Mouse (Mus musculus) stomach, embryonic 15.5 days (tissue): Measurements from ENCODE around the gene Syt8. TPM values are rescaled to one million over a fixed set of nuclear protein-coding genes. Genes with fewer than 3 reads are reported as not detected.
A peak's percentile ranks its signal among the peaks of the same experiment; 100 is the strongest.

Experiments used
- ATAC-seq: fragments of 200-750 bp; cut with Nextera tagmentation; 2 replicates; pipeline ENCODE4 v1.8.0; 2017; ENCODE audit warnings: low read depth, moderate number of reproducible peaks, moderate TSS enrichment; ENCODE audit not compliant: insufficient read depth, low FRiP score
- H3K27ac ChIP-seq: fragments of 300-500 bp; sonication (generic); 2 replicates; pipeline ENCODE4 v1.5.1; 2015; ENCODE audit warnings: mild to moderate bottlenecking, inconsistent platforms
- H3K27me3 ChIP-seq: fragments of 300-500 bp; sonication (generic); replicated peaks from 2 replicates; pipeline ENCODE4 v1.6.1; 2015; ENCODE audit warnings: inconsistent platforms
- H3K36me3 ChIP-seq: fragments of 300-500 bp; sonication (generic); 2 replicates; pipeline ENCODE4 v1.6.1; 2015; ENCODE audit warnings: inconsistent platforms
- H3K4me1 ChIP-seq: fragments of 300-500 bp; sonication (generic); 2 replicates; pipeline ENCODE4 v1.6.1; 2015; ENCODE audit warnings: inconsistent platforms
- H3K4me2 ChIP-seq: fragments of 300-500 bp; sonication (generic); 2 replicates; pipeline ENCODE4 v1.6.1; 2015; ENCODE audit warnings: mild to moderate bottlenecking, inconsistent platforms
- H3K4me3 ChIP-seq: fragments of 300-500 bp; sonication (generic); replicated peaks from 2 replicates; pipeline ENCODE4 v1.5.1; 2015; ENCODE audit warnings: inconsistent platforms
- H3K9ac ChIP-seq: fragments of 300-500 bp; sonication (generic); 2 replicates; pipeline ENCODE4 v1.6.1; 2015; ENCODE audit warnings: inconsistent platforms
- H3K9me3 ChIP-seq: fragments of 300-500 bp; sonication (generic); 2 replicates; pipeline ENCODE4 v1.6.1; 2016; ENCODE audit warnings: inconsistent platforms
- WGBS: fragments of 180-500 bp; shearing (Covaris S2); methylation state at CpG from one replicate; pipeline ENCODE4 v1.1.7; 2015; 5-methylcytosine and 5-hydroxymethylcytosine counted together
- polyA plus RNA-seq: library from polyadenylated mRNA; unstranded; fragments of >200 nt; fragmentation: Nextera tagmentation; extraction: Ambion mirVana; gene quantifications from 2 replicates; pipeline ENCODE4 v1.2.1, GENCODE M21; 2015

Syt8 gene
- polyA plus RNA-seq, 1 experiment from 2014 or later, result 19.6 TPM

- peaks cover 49% of the 10 kb centered on the region for H3K4me1 ChIP-seq
- no peak overlapping the region for H3K4me3 ChIP-seq
- H3K4me2 ChIP-seq, result no peak overlapping the region
- peak; percentile 11; the same call in 1 of the 2 replicates for ATAC-seq
- H3K27me3 ChIP-seq, result no peaks in the 10 kb centered on the region
- WGBS, result 78% methylated on average over 5 of the region's 5 CpGs
- H3K36me3 ChIP-seq, result no peaks in the 10 kb centered on the region
- H3K27ac ChIP-seq, result peak overlapping the region; percentile 63; the same call in 1 of the 2 replicates
- H3K9me3 ChIP-seq, result no peaks in the 10 kb centered on the region
- H3K9ac ChIP-seq, result no peak overlapping the region
These were observed 2.7 kb downstream of the Syt8 start for GRCm38 (mm10) chr7:142437324-142437723.

DNA sequence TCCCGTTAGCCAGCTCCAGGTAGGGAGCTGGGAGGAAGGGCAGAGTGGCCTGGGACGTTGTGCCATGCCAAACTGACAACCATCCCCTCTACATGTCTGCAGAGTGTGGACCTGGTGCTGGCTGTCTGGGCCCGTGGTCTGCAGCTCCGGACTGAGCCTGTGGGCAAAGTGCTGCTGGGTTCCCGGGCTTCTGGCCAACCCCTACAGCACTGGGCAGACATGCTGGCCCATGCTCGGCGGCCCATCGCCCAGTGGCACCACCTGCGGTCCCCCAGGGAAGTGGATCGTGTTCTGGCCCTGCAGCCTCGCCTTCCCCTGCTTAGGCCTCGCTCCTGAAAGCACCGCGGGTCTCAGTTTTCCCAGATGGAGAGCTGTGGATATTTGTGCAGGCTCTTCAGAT lies 5.3 kb downstream of the Syt8 start:
- no peak for ATAC-seq
- no peak overlapping the region for H3K4me3 ChIP-seq
- no peaks in the 10 kb centered on the region for H3K27me3 ChIP-seq
- WGBS, result 83% methylated on average over 14 of the region's 14 CpGs
- H3K9me3 ChIP-seq, result no peaks in the 10 kb centered on the region
- H3K4me1 ChIP-seq, result peaks cover 31% of the 10 kb centered on the region
- no peaks in the 10 kb centered on the region for H3K36me3 ChIP-seq
- no peak overlapping the region for H3K9ac ChIP-seq
- H3K27ac ChIP-seq, result peak overlapping the region; percentile 77
- no peak overlapping the region for H3K4me2 ChIP-seq

GRCm38 (mm10) chr7:142440657-142441114 lies 6.0 kb downstream of the Syt8 start:
- H3K27me3 ChIP-seq, result no peaks in the 10 kb centered on the region
- peaks cover 31% of the 10 kb centered on the region for H3K4me1 ChIP-seq
- ATAC-seq, result peak; percentile 70
- H3K4me2 ChIP-seq, result peak overlapping the region; percentile 16; the same call in 1 of the 2 replicates
- no peak overlapping the region for H3K9ac ChIP-seq
- 36% methylated on average over 5 of the region's 5 CpGs for WGBS
- no peaks in the 10 kb centered on the region for H3K36me3 ChIP-seq
- H3K27ac ChIP-seq, result peak overlapping the region; percentile 77
- no peaks in the 10 kb centered on the region for H3K9me3 ChIP-seq
- H3K4me3 ChIP-seq, result no peak overlapping the region

- 74% methylated on average over 9 of the region's 9 CpGs for WGBS
- no peak within 1 kb of the TSS for H3K4me3 ChIP-seq
- no peaks in the 10 kb centered on the region for H3K9me3 ChIP-seq
- no peak for ATAC-seq
- H3K9ac ChIP-seq, result no peak within 1 kb of the TSS
- H3K27me3 ChIP-seq, result no peaks in the 10 kb centered on the region
- no peaks in the 10 kb centered on the region for H3K36me3 ChIP-seq
- H3K4me2 ChIP-seq, result peak within 1 kb of the TSS; percentile 16; the same call in 1 of the 2 replicates
- H3K4me1 ChIP-seq, result peaks cover 28% of the 10 kb centered on the region
- peak within 1 kb of the TSS; percentile 77 for H3K27ac ChIP-seq
These were observed 6.9 kb downstream of the Syt8 start, which contains the start of gene Tnni2 for GRCm38 (mm10) chr7:142441585-142441984. Tnni2 (plus strand) TSS chr7:142441808.

DNA sequence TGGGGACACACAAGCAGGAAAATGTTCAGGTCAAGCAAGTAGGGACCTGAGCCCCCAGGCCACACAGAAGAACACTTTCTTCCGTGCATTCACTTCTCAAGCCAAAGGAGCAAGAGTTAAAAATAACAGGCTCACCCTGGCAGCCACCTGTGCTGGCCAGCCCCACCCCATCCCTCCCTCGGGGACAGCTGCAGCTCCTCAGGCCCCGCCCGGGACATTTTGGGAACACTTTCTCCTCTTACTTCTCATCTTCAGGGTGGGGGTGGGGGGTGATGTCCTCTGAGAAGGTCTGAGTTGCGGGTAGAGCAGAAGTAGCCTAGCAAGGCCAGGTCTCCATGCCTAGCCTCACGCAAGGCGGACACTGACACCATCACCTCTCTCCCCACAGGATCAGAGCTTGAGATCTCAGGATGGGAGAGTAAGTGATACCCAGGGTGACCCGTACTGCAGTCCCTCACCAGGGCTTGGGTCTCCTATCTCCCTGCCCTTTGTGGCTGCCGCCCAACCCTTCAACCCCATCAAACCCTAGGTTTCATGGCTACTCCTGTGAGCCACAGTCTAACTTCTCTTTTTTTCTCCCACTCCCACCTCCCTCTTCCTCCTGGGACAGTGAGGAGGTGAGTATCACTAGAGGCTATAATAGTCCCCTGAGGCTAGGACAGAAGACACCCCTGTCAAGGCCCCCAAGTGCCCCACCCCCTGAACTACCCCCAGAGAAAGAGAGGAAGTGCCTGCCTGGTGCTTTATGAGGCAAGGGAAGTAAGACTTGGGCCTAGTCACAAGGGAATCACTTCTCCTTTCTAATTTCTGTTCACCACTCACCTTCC lies 7.6 kb downstream of the Syt8 start:
- Histone ChIP-seq H3K9ac (no peak overlapping the region), H3K27ac (peak overlapping the region; percentile 77)

DNA sequence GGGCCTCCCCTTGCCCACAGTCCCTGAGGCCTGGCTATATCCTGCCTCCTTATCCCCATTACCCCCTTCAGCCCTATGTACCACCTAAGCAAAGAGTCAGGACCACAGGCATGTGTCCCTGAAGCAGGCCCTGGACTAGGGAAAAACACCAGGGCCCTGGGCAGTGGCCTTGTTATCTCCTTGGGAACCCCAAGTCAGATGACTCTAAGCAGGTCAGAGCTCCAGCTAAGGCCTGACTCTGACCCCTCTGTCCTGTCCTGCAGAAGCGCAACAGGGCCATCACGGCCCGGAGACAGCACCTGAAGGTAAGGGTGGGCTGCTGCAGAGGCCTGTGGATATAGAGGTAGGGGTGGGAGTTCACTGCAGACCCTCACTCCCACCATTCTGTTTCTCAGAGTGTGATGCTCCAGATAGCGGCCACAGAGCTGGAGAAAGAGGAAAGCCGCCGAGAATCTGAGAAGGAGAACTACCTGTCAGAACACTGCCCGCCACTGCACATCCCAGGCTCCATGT lies 8.3 kb downstream of the Syt8 start:
- no peaks in the 10 kb centered on the region for H3K9me3 ChIP-seq
- H3K27me3 ChIP-seq, result no peaks in the 10 kb centered on the region
- H3K9ac ChIP-seq, result no peak overlapping the region
- 95% methylated on average over 7 of the region's 7 CpGs for WGBS
- peaks cover 21% of the 10 kb centered on the region for H3K4me1 ChIP-seq
- no peak overlapping the region for H3K4me3 ChIP-seq
- H3K4me2 ChIP-seq, result no peak overlapping the region
- peak overlapping the region; percentile 27 for H3K27ac ChIP-seq
- H3K36me3 ChIP-seq, result no peaks in the 10 kb centered on the region
- no peak for ATAC-seq

More for the DNA sequence above, 7.6 kb downstream of the Syt8 start:
- no peaks in the 10 kb centered on the region for H3K9me3 ChIP-seq
- no peak overlapping the region for H3K4me3 ChIP-seq
- H3K36me3 ChIP-seq, result no peaks in the 10 kb centered on the region
- no peak for ATAC-seq
- no peaks in the 10 kb centered on the region for H3K27me3 ChIP-seq
- no peak overlapping the region for H3K4me2 ChIP-seq
- peaks cover 23% of the 10 kb centered on the region for H3K4me1 ChIP-seq
- 59% methylated on average over 9 of the region's 9 CpGs for WGBS

- Histone ChIP-seq H3K9ac (no peak overlapping the region), H3K4me1 (peaks cover 21% of the 10 kb centered on the region), H3K36me3 (no peaks in the 10 kb centered on the region), H3K4me3 (no peak overlapping the region), H3K27ac (0 out of 2 replicates have a peak overlapping the region, but pooled peaks have one; percentile 27), H3K9me3 (no peaks in the 10 kb centered on the region), H3K27me3 (no peaks in the 10 kb centered on the region), H3K4me2 (no peak overlapping the region)
- WGBS, result 83% methylated on average over 5 of the region's 5 CpGs
- ATAC-seq, result no peak
These were observed 8.8 kb downstream of the Syt8 start for GRCm38 (mm10) chr7:142443474-142443873.

DNA sequence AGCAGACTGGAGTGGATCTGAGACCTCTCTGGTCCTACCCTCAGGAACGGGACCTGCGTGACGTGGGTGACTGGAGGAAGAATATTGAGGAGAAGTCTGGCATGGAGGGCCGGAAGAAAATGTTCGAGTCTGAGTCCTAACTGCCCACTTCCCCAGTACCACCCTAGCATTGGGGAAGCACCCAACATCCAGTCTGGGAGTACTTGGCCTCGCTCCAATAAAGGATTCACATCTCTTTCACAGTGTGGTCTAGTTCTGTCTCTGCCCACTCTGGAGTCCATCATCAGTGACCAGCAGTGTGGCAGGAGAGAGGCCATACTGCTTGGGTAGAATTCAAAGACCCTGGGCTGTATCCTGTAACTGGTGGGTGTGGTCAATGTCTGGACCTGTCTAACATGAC lies 9.5 kb downstream of the Syt8 start:
- no peaks in the 10 kb centered on the region for H3K27me3 ChIP-seq
- WGBS, result 89% methylated on average over 6 of the region's 6 CpGs
- peaks cover 21% of the 10 kb centered on the region for H3K4me1 ChIP-seq
- no peak overlapping the region for H3K9ac ChIP-seq
- no peak for ATAC-seq
- no peak overlapping the region for H3K4me2 ChIP-seq
- no peaks in the 10 kb centered on the region for H3K9me3 ChIP-seq
- no peak overlapping the region for H3K27ac ChIP-seq
- H3K36me3 ChIP-seq, result no peaks in the 10 kb centered on the region
- no peak overlapping the region for H3K4me3 ChIP-seq

DNA sequence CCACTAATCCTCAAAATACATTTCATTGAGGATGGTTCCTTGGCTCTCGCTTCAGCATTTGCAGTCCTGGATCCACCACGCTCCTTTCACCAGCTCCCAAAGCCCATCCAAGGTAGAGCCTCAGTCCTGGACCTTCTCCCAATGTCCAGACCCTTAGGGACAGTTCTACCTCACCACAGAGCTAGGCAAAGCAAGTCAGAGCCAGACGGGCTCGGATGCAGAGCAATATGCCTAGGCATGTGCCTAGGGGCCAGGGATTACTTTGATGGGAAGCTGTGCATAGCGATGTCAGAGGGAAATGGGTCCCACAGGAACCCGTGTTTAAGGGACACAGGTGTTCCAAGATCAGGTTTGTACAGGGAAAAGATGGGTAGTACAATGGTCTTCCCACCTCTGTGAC lies 10.7 kb downstream of the Syt8 start:
- H3K4me2 ChIP-seq, result no peak overlapping the region
- no peaks in the 10 kb centered on the region for H3K9me3 ChIP-seq
- ATAC-seq, result no peak
- H3K4me3 ChIP-seq, result no peak overlapping the region
- 88% methylated on average over 6 of the region's 6 CpGs for WGBS
- no peak overlapping the region for H3K9ac ChIP-seq
- no peak overlapping the region for H3K27ac ChIP-seq
- peaks cover 20% of the 10 kb centered on the region for H3K4me1 ChIP-seq
- H3K36me3 ChIP-seq, result no peaks in the 10 kb centered on the region
- no peaks in the 10 kb centered on the region for H3K27me3 ChIP-seq

- Histone ChIP-seq H3K4me1 (peaks cover 11% of the 10 kb centered on the region), H3K27me3 (no peaks in the 10 kb centered on the region), H3K36me3 (no peaks in the 10 kb centered on the region), H3K27ac (no peak overlapping the region), H3K4me2 (no peak overlapping the region), H3K9me3 (no peaks in the 10 kb centered on the region), H3K9ac (no peak overlapping the region), H3K4me3 (no peak overlapping the region)
- ATAC-seq, result no peak
- 84% methylated on average over 4 of the region's 4 CpGs for WGBS
These were observed 11.6 kb downstream of the Syt8 start for GRCm38 (mm10) chr7:142446264-142446663.

DNA sequence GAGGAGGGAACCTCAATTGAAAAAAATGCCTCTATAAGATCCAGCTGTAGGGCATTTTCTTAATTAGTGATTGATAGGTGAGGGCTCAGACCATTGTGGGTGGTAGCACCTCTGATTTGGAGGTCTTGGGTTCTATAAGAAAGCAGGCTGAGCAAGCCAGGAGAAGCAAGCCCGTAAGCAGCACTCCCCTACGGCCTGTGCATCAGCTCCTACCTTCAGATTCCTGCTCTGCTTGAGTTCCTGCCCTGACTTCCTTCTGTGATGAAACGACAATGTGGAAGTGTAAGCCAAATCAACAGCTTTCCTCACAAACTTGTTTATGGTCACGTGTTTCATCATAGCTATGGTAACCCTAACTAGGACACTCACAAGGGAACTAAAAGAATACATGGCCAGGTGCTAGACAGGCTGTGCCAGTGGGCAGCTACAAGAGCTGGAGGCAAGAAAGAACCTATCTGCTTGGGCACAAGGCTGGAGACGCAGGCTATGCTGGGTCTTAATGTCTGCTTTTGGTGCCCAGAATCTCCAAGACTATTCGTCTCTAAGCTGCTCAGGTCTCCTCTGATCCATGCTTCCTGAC lies 14.5 kb downstream of the Syt8 start:
- H3K4me1 ChIP-seq, result peaks cover 4% of the 10 kb centered on the region; the same call in 1 of the 2 replicates
- no peak for ATAC-seq
- H3K27ac ChIP-seq, result no peak overlapping the region; the same call in 1 of the 2 replicates
- no peak overlapping the region for H3K4me2 ChIP-seq
- H3K27me3 ChIP-seq, result no peaks in the 10 kb centered on the region
- no peak overlapping the region for H3K4me3 ChIP-seq
- H3K9ac ChIP-seq, result no peak overlapping the region
- 65% methylated on average over 6 of the region's 6 CpGs for WGBS
- H3K36me3 ChIP-seq, result no peaks in the 10 kb centered on the region
- no peaks in the 10 kb centered on the region for H3K9me3 ChIP-seq

GRCm38 (mm10) chr7:142454706-142455105 lies 20.1 kb downstream of the Syt8 start:
- Histone ChIP-seq H3K4me3 (no peak overlapping the region), H3K27me3 (no peaks in the 10 kb centered on the region), H3K36me3 (no peaks in the 10 kb centered on the region), H3K4me2 (no peak overlapping the region), H3K9me3 (no peaks in the 10 kb centered on the region), H3K4me1 (peaks cover 45% of the 10 kb centered on the region), H3K9ac (no peak overlapping the region), H3K27ac (peak overlapping the region; percentile 96)
- WGBS, result 20% methylated on average over 1 of the region's 1 CpGs
- no peak for ATAC-seq
